Mouse (Mus musculus) brain, embryonic 14.5 days (tissue): ENCODE results near the gene Dynlt1c.
"Not testable (repeated sequence)": the region's sequence is repeated elsewhere in the genome, so short reads cannot be mapped to it uniquely, and the experiment has no call there.

Experiments
- CTCF ChIP-seq: fragments of 200-500 bp; IDR thresholded peaks from 2 replicates; pipeline ENCODE4 v1.5.1; 2012; ENCODE audit warnings: inconsistent platforms, mild to moderate bottlenecking, moderate library complexity, borderline replicate concordance; ENCODE audit not compliant: insufficient read depth, insufficient read length; ENCODE audit errors: extremely low read depth
- POLR2A ChIP-seq: fragments of 200-500 bp; IDR thresholded peaks from 2 replicates; pipeline ENCODE4 v1.6.1; 2012; ENCODE audit warnings: mild to moderate bottlenecking, inconsistent platforms, borderline replicate concordance; ENCODE audit not compliant: poor library complexity, insufficient read depth, insufficient read length, severe bottlenecking; ENCODE audit errors: extremely low read depth

GRCm38 (mm10) chr17:6601204-6601911 is at the start of gene Dynlt1c:
- TF ChIP-seq CTCF, POLR2A: not testable (repeated sequence)
